Mouse (Mus musculus) myocyte (in vitro differentiated cells): ENCODE measurements at regions not wholly inside any gene's neighbourhood (a gene's known extent, or its start where the extent isn't known, plus 50 kb on each side); places are given as distances from the start of the nearest gene placed in this dataset.

Source experiments
- E2F4 ChIP-seq: IDR thresholded peaks from one replicate; pipeline ENCODE4 v1.6.1; 2011; ENCODE audit warnings: mild to moderate bottlenecking, control low read depth, moderate library complexity; ENCODE audit not compliant: insufficient read depth
- MYOG ChIP-seq, 3 experiments: IDR thresholded peaks; one replicate each; pipeline ENCODE4 v1.6.1; 2011; ENCODE audit warnings: control low read depth in 2 of 3, low read depth in 2 of 3, mild to moderate bottlenecking in 2 of 3; ENCODE audit not compliant: insufficient read length in 2 of 3, control insufficient read depth in 1 of 3, insufficient read depth in 1 of 3
- POLR2A ChIP-seq: IDR thresholded peaks from one replicate; pipeline ENCODE4 v1.6.1; 2011; ENCODE audit warnings: low read depth, mild to moderate bottlenecking, control low read depth, moderate library complexity; ENCODE audit not compliant: insufficient read length
- POLR2AphosphoS2 ChIP-seq: IDR thresholded peaks from one replicate; pipeline ENCODE4 v1.6.1; 2011; ENCODE audit warnings: low read depth, control low read depth; ENCODE audit not compliant: insufficient read length

DNA sequence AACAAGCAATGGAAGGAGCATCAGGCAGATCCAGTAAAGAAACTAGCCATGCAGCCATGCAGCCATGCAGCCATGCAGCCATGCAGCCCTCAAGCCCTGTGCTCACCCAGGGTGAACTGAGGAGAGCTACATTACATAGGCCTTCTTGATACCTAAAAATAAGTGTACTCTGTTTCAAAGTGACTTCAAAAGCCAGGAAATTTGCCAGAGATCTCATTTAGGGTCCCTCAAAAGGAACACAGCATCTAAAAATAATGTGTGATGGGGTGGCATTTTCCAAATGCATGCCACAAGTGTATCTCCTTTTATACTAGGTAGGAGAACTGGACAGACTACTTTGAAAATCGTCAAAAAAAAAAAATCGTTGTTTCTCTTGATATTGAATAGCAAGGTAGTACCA is 510.9 kb upstream of the Gm5415 start:
- TF ChIP-seq POLR2AphosphoS2 (no peak), POLR2A (no peak), MYOG (IDR thresholded peaks at IDR 0.05; ENCODE audit: control insufficient read depth in 1 of 3, insufficient read depth in 1 of 3, insufficient read length in 2 of 3, low read depth in 2 of 3) (no peak), E2F4 (no peak)
